Mouse (Mus musculus) lung, adult 18-20 months (tissue): Measurements from ENCODE around the gene Grin2a.

Source experiments
- DNase-seq, 2 experiments: peaks; one replicate each; pipeline ENCODE4 v3.0.0; 2022; ENCODE audit warnings: mixed read lengths in 2 of 2

Grin2a gene

GRCm38 (mm10) chr16:9857758-9858157, 137.6 kb downstream of the Grin2a start:
- DNase-seq, result no peak

GRCm38 (mm10) chr16:9851265-9851988, 143.9 kb downstream of the Grin2a start:
- DNase-seq, result no peak

- no peak for DNase-seq
Measured at GRCm38 (mm10) chr16:9841496-9841895, 153.9 kb downstream of the Grin2a start.

- no peak for DNase-seq
Measured at GRCm38 (mm10) chr16:9836542-9836941, 158.8 kb downstream of the Grin2a start.

- DNase-seq, result no peak
Measured at GRCm38 (mm10) chr16:9834236-9834635, 161.1 kb downstream of the Grin2a start.

- DNase-seq, result no peak
Measured at GRCm38 (mm10) chr16:9825110-9825483, 170.3 kb downstream of the Grin2a start.

- DNase-seq, result no peak
Measured at GRCm38 (mm10) chr16:9824436-9825109, 170.8 kb downstream of the Grin2a start.

GRCm38 (mm10) chr16:9823686-9824085, 171.7 kb downstream of the Grin2a start:
- DNase-seq, result no peak

GRCm38 (mm10) chr16:9819508-9819907, 175.9 kb downstream of the Grin2a start:
- DNase-seq, result no peak

GRCm38 (mm10) chr16:9801338-9801737, 194.0 kb downstream of the Grin2a start:
- DNase-seq, result no peak

GRCm38 (mm10) chr16:9800221-9800620, 195.1 kb downstream of the Grin2a start:
- no peak for DNase-seq

- no peak for DNase-seq
Measured at GRCm38 (mm10) chr16:9792976-9793375, 202.4 kb downstream of the Grin2a start.

- no peak for DNase-seq
Measured at GRCm38 (mm10) chr16:9786261-9786660, 209.1 kb downstream of the Grin2a start.

- DNase-seq, result no peak
Measured at GRCm38 (mm10) chr16:9785821-9786220, 209.5 kb downstream of the Grin2a start.

GRCm38 (mm10) chr16:9768981-9769380, 226.4 kb downstream of the Grin2a start:
- DNase-seq, result no peak

- no peak for DNase-seq
Measured at GRCm38 (mm10) chr16:9768356-9768755, 227.0 kb downstream of the Grin2a start.

GRCm38 (mm10) chr16:9767946-9768345, 227.4 kb downstream of the Grin2a start:
- DNase-seq, result no peak

GRCm38 (mm10) chr16:9764086-9764485, 231.3 kb downstream of the Grin2a start:
- DNase-seq, result no peak

- no peak for DNase-seq
Measured at GRCm38 (mm10) chr16:9760347-9760746, 235.0 kb downstream of the Grin2a start.

- DNase-seq, result no peak
Measured at GRCm38 (mm10) chr16:9756849-9757248, 238.5 kb downstream of the Grin2a start.

- no peak for DNase-seq
Measured at GRCm38 (mm10) chr16:9754061-9754460, 241.3 kb downstream of the Grin2a start.

GRCm38 (mm10) chr16:9753045-9753444, 242.3 kb downstream of the Grin2a start:
- no peak for DNase-seq

- no peak for DNase-seq
Measured at GRCm38 (mm10) chr16:9752600-9752999, 242.8 kb downstream of the Grin2a start.

GRCm38 (mm10) chr16:9751045-9751569, 244.3 kb downstream of the Grin2a start:
- no peak for DNase-seq
